Mouse (Mus musculus) forebrain, embryonic 12.5 days (tissue): ENCODE results near the gene Homer2. TPM values are rescaled to one million over a fixed set of nuclear protein-coding genes. Genes with fewer than 3 reads are reported as not detected.

ENCODE experiments used
- ATAC-seq: fragments of 200-750 bp; cut with Nextera tagmentation; 2 replicates; pipeline ENCODE4 v1.8.0; 2017; ENCODE audit warnings: moderate TSS enrichment; ENCODE audit not compliant: low FRiP score
- H3K27ac ChIP-seq: fragments of 300-500 bp; sonication (generic); 2 replicates; pipeline ENCODE4 v1.5.1; 2016; ENCODE audit warnings: mild to moderate bottlenecking
- H3K27me3 ChIP-seq: fragments of 300-500 bp; sonication (generic); 2 replicates; pipeline ENCODE4 v1.6.1; 2016; ENCODE audit warnings: mild to moderate bottlenecking
- H3K36me3 ChIP-seq: fragments of 300-500 bp; sonication (generic); replicated peaks from 2 replicates; pipeline ENCODE4 v1.6.1; 2016; ENCODE audit warnings: mild to moderate bottlenecking
- H3K4me1 ChIP-seq: fragments of 300-500 bp; sonication (generic); 2 replicates; pipeline ENCODE4 v1.6.1; 2016
- H3K4me2 ChIP-seq: fragments of 300-500 bp; sonication (generic); 2 replicates; pipeline ENCODE4 v1.6.1; 2016; ENCODE audit warnings: mild to moderate bottlenecking, moderate library complexity
- H3K4me3 ChIP-seq: fragments of 300-500 bp; sonication (generic); replicated peaks from 2 replicates; pipeline ENCODE4 v1.5.1; 2016; ENCODE audit warnings: mild to moderate bottlenecking
- H3K9ac ChIP-seq: fragments of 300-500 bp; sonication (generic); 2 replicates; pipeline ENCODE4 v1.6.1; 2016; ENCODE audit warnings: mild to moderate bottlenecking
- H3K9me3 ChIP-seq: fragments of 300-500 bp; sonication (generic); 2 replicates; pipeline ENCODE4 v1.6.1; 2016
- WGBS: fragments of 180-500 bp; shearing (Covaris S2); methylation state at CpG from one replicate; pipeline ENCODE4 v1.1.7; 2016; 5-methylcytosine and 5-hydroxymethylcytosine counted together
- polyA plus RNA-seq: library from polyadenylated mRNA; unstranded; fragments of >200 nt; fragmentation: Nextera tagmentation; extraction: Ambion mirVana; gene quantifications from 2 replicates; pipeline ENCODE4 v1.2.1, GENCODE M21; 2016

The Homer2 gene
- polyA plus RNA-seq, 1 experiment from 2014 or later = 33.3 TPM

DNA sequence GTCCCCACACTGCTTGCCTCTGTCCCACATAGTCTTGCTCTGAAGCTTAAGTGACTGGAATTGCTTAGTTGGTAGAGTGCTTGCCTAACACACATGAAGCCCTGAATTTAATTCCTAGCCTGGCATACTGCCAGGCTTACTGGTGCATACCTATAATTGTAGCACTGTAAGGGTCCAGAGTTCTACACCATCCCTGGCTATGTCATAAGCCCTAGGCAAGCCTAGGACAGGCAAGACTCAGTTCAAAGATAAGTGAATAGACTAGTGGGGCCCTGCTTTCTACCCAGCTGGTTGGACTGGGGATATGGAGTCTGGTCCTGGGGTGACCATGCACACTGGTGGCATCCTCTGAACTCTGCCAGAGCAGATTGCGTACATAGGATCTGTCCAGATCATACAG is 109.7 kb downstream of the Homer2 start:
- Histone ChIP-seq H3K4me2 (no peak overlapping the region), H3K36me3 (peaks cover 57% of the 10 kb centered on the region)
- 93% methylated on average over 1 of the region's 1 CpGs for WGBS

DNA sequence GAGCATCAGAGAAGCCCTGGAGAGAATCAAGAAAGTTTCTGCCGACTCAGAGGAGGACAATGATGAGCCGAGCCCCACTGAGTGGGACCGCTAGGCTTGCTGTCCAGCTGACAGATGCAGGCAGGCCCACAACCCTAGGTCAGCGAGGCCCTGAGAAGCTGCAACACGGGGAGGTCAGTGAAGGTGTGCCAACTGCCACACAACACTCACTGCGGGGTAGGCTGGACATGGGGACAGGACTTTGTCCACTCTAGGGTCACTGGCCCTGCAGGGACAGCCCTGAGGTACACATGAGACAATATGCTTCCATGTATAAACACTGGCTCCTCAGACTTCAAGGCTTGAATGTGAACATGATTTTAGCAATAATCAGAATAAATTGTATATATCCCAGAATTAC is 111.2 kb downstream of the Homer2 start:
- Histone ChIP-seq H3K36me3 (peaks cover 72% of the 10 kb centered on the region), H3K27ac (no peak overlapping the region), H3K9me3 (no peaks in the 10 kb centered on the region), H3K4me3 (no peak overlapping the region), H3K27me3 (no peaks in the 10 kb centered on the region), H3K4me2 (no peak overlapping the region), H3K4me1 (no peaks in the 10 kb centered on the region), H3K9ac (no peak overlapping the region)
- WGBS = 87% methylated on average over 6 of the region's 6 CpGs
- ATAC-seq = no peak

More for the DNA sequence above, 109.7 kb downstream of the Homer2 start:
- H3K9ac ChIP-seq = no peak overlapping the region
- H3K4me1 ChIP-seq = no peaks in the 10 kb centered on the region
- H3K9me3 ChIP-seq = no peaks in the 10 kb centered on the region
- H3K27me3 ChIP-seq = no peaks in the 10 kb centered on the region
- ATAC-seq = no peak
- no peak overlapping the region for H3K27ac ChIP-seq
- H3K4me3 ChIP-seq = no peak overlapping the region

DNA sequence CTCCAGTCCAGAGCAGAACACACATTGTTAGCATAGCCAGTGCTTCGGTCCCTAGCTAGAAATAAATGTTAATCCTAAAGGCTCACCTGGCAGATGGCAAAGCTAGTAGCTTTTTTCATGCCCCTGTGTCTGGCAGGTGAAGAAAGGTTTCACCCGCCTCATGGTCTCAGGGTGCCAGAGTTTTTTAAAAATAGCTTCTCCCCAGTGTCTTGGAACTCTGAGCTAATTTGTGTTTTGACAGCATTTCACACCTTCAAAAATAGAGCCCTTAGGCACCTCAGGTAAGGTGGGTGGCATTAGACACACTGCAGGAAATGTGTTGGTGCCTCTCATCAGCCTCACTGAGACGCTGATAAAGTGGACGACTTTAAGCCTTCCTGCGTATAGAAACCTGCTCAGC is 112.3 kb downstream of the Homer2 start:
- Histone ChIP-seq H3K4me2 (no peak overlapping the region), H3K27ac (no peak overlapping the region), H3K27me3 (no peaks in the 10 kb centered on the region), H3K4me1 (no peaks in the 10 kb centered on the region), H3K36me3 (peaks cover 74% of the 10 kb centered on the region), H3K9me3 (no peaks in the 10 kb centered on the region), H3K4me3 (no peak overlapping the region), H3K9ac (no peak overlapping the region)
- ATAC-seq = no peak
- WGBS = 90% methylated on average over 5 of the region's 5 CpGs

DNA sequence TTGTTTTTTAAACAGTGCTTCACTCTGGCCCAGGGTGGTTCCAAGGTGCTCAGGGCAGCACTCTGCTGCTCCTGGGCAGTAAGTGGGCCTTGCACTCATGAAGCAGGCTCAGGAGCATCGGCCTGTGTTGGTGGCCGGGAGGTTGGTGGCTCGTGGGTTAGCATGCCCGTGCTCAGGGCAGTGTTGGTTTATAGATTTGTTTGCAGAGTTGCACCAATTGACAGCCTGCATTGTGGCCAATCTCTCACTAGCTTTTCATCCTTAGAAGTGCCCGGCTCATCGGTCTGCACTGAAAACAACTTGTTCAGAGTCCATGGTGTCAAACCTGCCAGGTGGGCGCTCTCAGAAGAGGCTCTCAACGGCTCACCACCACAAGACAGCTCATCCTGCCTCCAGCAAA is 113.9 kb downstream of the Homer2 start:
- H3K27ac ChIP-seq = no peak overlapping the region
- WGBS = 91% methylated on average over 8 of the region's 8 CpGs
- no peak for ATAC-seq
- H3K27me3 ChIP-seq = no peaks in the 10 kb centered on the region
- no peak overlapping the region for H3K4me3 ChIP-seq
- H3K9ac ChIP-seq = no peak overlapping the region
- H3K36me3 ChIP-seq = peaks cover 68% of the 10 kb centered on the region
- no peak overlapping the region for H3K4me2 ChIP-seq
- no peaks in the 10 kb centered on the region for H3K4me1 ChIP-seq
- no peaks in the 10 kb centered on the region for H3K9me3 ChIP-seq

DNA sequence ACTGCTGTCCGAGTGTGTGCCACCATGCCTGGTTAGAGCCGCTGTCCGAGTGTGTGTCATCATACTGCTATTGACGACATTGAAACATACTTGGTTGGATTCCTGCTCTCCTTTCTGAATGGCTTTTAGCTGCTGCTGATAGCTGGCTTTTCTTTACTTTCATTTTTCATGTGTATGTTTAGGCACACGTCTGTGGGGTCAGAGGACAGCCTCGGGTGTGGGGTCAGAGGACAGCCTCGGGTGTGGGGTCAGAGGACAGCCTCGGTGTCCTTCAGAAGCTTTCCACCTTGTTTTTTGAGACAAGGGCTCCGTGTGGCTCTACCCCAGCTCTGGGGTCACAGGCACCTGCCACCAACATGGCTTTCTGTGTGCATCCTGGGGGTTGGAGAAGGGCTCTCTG is 114.6 kb downstream of the Homer2 start:
- no peak overlapping the region for H3K9ac ChIP-seq
- no peak overlapping the region for H3K27ac ChIP-seq
- H3K36me3 ChIP-seq = peaks cover 62% of the 10 kb centered on the region
- no peak for ATAC-seq
- H3K4me3 ChIP-seq = no peak overlapping the region
- no peaks in the 10 kb centered on the region for H3K27me3 ChIP-seq
- H3K4me2 ChIP-seq = no peak overlapping the region
- no peaks in the 10 kb centered on the region for H3K9me3 ChIP-seq
- H3K4me1 ChIP-seq = no peaks in the 10 kb centered on the region
- WGBS = 90% methylated on average over 9 of the region's 9 CpGs

DNA sequence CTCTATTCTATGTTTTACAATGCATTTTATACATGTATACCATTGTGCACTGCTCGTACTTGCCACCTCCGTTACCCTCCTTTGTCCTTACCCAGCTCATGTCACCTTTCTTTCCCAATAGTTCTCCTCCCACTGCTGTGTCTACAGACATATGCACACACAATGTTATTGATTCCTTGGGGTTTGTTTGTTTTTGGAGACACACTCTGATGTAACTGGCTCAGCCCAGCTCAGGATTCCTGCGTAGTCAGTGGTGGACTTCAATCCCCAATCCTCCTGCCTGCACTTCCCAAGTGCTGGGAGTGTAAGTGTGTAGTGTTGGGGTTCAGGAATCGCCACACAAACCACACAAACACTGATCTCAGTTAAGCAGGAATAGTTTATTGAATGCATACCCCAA is 120.1 kb downstream of the Homer2 start:
- WGBS = 84% methylated on average over 4 of the region's 4 CpGs
- Histone ChIP-seq H3K36me3 (peaks cover 42% of the 10 kb centered on the region), H3K4me3 (no peak overlapping the region)

DNA sequence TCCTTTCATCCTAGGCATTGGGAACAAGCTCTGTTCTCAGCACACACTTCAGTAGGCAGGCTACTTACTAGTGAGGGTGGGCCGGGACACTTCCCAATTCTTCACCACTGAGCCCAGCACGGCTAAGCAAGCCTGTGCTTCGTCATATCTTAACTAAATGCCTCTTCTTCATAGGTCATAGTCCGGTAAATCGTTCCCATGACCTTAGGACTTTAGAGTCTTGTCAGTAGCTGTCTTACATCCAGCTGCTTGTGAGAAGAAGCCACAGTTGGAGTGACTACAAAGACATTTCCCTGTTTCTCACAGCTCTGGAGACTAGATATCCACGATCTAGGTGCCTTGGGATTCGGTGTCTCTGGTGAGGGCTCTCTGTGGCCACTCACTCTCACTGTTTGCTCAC is 122.0 kb downstream of the Homer2 start:
- 92% methylated on average over 7 of the region's 7 CpGs for WGBS
- no peaks in the 10 kb centered on the region for H3K9me3 ChIP-seq
- no peak overlapping the region for H3K4me3 ChIP-seq
- H3K27me3 ChIP-seq = no peaks in the 10 kb centered on the region
- no peak overlapping the region for H3K4me2 ChIP-seq
- H3K9ac ChIP-seq = no peak overlapping the region
- no peaks in the 10 kb centered on the region for H3K4me1 ChIP-seq
- ATAC-seq = no peak
- H3K36me3 ChIP-seq = peaks cover 32% of the 10 kb centered on the region
- no peak overlapping the region for H3K27ac ChIP-seq

More for the DNA sequence above, 120.1 kb downstream of the Homer2 start:
- H3K27ac ChIP-seq = no peak overlapping the region
- H3K9ac ChIP-seq = no peak overlapping the region
- H3K27me3 ChIP-seq = no peaks in the 10 kb centered on the region
- no peaks in the 10 kb centered on the region for H3K4me1 ChIP-seq
- no peak overlapping the region for H3K4me2 ChIP-seq
- no peak for ATAC-seq
- no peaks in the 10 kb centered on the region for H3K9me3 ChIP-seq

GRCm38 (mm10) chr7:81583512-81583911 is 123.8 kb downstream of the Homer2 start:
- H3K36me3 ChIP-seq = peaks cover 30% of the 10 kb centered on the region
- WGBS = 62% methylated on average over 3 of the region's 3 CpGs
- no peak overlapping the region for H3K4me3 ChIP-seq
- H3K27ac ChIP-seq = no peak overlapping the region
- H3K4me1 ChIP-seq = no peaks in the 10 kb centered on the region
- ATAC-seq = no peak
- H3K4me2 ChIP-seq = no peak overlapping the region
- no peaks in the 10 kb centered on the region for H3K9me3 ChIP-seq
- no peaks in the 10 kb centered on the region for H3K27me3 ChIP-seq
- no peak overlapping the region for H3K9ac ChIP-seq

GRCm38 (mm10) chr7:81579312-81579711 is 128.0 kb downstream of the Homer2 start:
- Histone ChIP-seq H3K27me3 (no peaks in the 10 kb centered on the region), H3K9ac (no peak overlapping the region), H3K4me1 (no peaks in the 10 kb centered on the region), H3K36me3 (peaks cover 17% of the 10 kb centered on the region), H3K4me2 (no peak overlapping the region), H3K4me3 (no peak overlapping the region), H3K27ac (no peak overlapping the region), H3K9me3 (no peaks in the 10 kb centered on the region)
- ATAC-seq = no peak
- 90% methylated on average over 5 of the region's 5 CpGs for WGBS

GRCm38 (mm10) chr7:81578413-81578812 is 128.9 kb downstream of the Homer2 start:
- H3K9me3 ChIP-seq = no peaks in the 10 kb centered on the region
- no peak overlapping the region for H3K9ac ChIP-seq
- no peak overlapping the region for H3K4me3 ChIP-seq
- WGBS = 89% methylated on average over 7 of the region's 7 CpGs
- H3K27me3 ChIP-seq = no peaks in the 10 kb centered on the region
- no peak overlapping the region for H3K27ac ChIP-seq
- peaks cover 17% of the 10 kb centered on the region for H3K36me3 ChIP-seq
- no peak for ATAC-seq
- H3K4me2 ChIP-seq = no peak overlapping the region
- H3K4me1 ChIP-seq = no peaks in the 10 kb centered on the region

DNA sequence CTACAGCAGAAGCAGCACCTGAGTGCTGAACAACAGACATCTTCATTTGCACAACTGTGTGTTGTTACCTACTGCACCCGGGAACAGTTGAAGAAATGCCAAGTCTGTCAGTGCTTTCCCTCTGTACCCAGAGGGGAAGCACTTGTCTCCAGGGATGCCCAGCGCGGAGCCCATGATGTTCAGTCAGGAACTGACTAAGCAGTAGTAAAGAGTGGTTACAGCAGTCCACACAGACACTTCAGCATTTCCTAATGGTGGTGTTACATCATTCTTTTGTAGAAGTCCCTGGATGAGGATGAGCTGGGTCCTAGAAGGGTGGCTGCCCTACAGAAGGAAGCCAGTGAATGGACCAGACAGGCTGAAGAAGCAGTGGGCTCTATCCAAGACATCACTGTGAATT is 129.5 kb downstream of the Homer2 start:
- no peaks in the 10 kb centered on the region for H3K9me3 ChIP-seq
- H3K4me1 ChIP-seq = peaks cover under 1% of the 10 kb centered on the region
- no peak overlapping the region for H3K4me2 ChIP-seq
- H3K9ac ChIP-seq = no peak overlapping the region
- peaks cover 17% of the 10 kb centered on the region for H3K36me3 ChIP-seq
- H3K4me3 ChIP-seq = no peak overlapping the region
- no peak overlapping the region for H3K27ac ChIP-seq
- 92% methylated on average over 3 of the region's 3 CpGs for WGBS
- ATAC-seq = no peak
- H3K27me3 ChIP-seq = no peaks in the 10 kb centered on the region

- H3K4me1 ChIP-seq = peaks cover 10% of the 10 kb centered on the region
- H3K36me3 ChIP-seq = peaks cover 17% of the 10 kb centered on the region
- H3K4me2 ChIP-seq = no peak overlapping the region
- no peaks in the 10 kb centered on the region for H3K27me3 ChIP-seq
- 97% methylated on average over 10 of the region's 10 CpGs for WGBS
- H3K9me3 ChIP-seq = no peaks in the 10 kb centered on the region
- no peak overlapping the region for H3K27ac ChIP-seq
- no peak overlapping the region for H3K9ac ChIP-seq
- H3K4me3 ChIP-seq = no peak overlapping the region
- ATAC-seq = no peak
Observed at GRCm38 (mm10) chr7:81575606-81576005, 131.7 kb downstream of the Homer2 start.

DNA sequence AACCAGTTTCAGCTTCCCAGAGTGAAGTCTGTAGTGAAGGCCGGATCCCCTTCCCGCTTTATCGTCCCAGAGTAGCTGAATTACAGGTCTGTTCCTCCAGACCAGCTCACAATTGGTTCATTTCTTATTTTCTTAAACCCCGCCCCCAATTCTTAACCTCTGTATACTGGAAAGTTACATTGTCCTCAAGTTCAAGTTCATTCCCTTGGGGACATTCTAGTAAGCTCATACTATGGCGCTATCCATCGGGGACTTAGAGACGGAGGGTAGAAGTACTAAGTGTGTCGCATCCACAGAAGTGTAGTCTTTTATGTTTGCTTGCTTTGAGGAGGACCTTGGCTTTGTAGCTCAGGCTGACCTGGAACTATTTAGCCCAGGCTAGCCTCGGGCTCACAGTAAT is 133.5 kb downstream of the Homer2 start:
- H3K4me3 ChIP-seq = no peak overlapping the region
- no peaks in the 10 kb centered on the region for H3K9me3 ChIP-seq
- H3K4me2 ChIP-seq = no peak overlapping the region
- no peaks in the 10 kb centered on the region for H3K27me3 ChIP-seq
- 93% methylated on average over 9 of the region's 9 CpGs for WGBS
- H3K36me3 ChIP-seq = peaks cover 17% of the 10 kb centered on the region
- no peak overlapping the region for H3K27ac ChIP-seq
- peaks cover 10% of the 10 kb centered on the region for H3K4me1 ChIP-seq
- ATAC-seq = no peak
- no peak overlapping the region for H3K9ac ChIP-seq

GRCm38 (mm10) chr7:81573397-81573796 is 133.9 kb downstream of the Homer2 start:
- no peak for ATAC-seq
- H3K4me2 ChIP-seq = no peak overlapping the region
- H3K4me3 ChIP-seq = no peak overlapping the region
- no peaks in the 10 kb centered on the region for H3K27me3 ChIP-seq
- peaks cover 10% of the 10 kb centered on the region for H3K4me1 ChIP-seq
- no peak overlapping the region for H3K9ac ChIP-seq
- H3K36me3 ChIP-seq = peaks cover 14% of the 10 kb centered on the region
- H3K27ac ChIP-seq = no peak overlapping the region
- 91% methylated on average over 6 of the region's 6 CpGs for WGBS
- H3K9me3 ChIP-seq = no peaks in the 10 kb centered on the region
